Mouse (Mus musculus) regulatory T cell (primary cell): ENCODE data around the gene Grid1.

Experiments used
- in situ Hi-C: fragments of 300-600 bp; cut with MboI, MseI; formaldehyde crosslinking; loops from one replicate; pipeline ENCODE4 v1.15.1; 2025; ENCODE audit warnings: high pct_unique_total_duplicates

The Grid1 gene

DNA sequence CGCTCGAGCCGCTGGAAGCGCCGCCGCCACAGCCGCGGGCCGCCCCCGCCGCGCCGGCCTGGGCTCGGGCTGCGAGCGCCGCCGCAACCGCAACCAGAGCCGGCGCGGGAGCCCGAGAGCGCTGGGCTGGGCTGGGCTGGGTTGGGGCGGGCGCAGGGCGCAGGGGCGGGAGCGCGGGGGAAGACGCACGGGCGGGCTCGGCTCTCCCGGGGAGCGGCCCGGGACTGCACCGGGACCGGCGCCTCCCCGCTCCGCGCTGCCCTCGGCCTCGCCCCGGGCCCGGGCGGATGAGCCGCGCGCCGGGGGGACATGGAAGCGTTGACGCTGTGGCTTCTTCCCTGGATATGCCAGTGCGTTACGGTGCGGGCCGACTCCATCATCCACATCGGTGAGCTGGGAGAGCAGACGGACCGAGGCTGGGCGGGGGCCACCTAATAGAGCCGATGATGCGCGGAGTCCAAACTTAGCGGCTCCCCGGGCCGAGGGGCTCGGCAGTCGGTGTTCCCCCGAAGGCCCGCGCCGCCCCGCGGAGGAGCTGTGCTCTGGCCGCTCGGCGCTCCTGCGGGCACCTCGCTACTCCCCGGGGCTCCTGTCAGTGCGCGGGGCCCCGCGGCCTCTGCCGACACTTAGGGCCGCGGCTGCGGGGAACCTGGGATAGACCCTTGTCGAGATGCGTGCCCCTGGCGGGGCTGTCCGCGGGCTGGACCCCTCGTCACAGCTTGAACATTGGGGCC lies at the start of gene Grid1:
Gene Grid1, plus strand, starts transcription at position 190 of the 734 bp plus-strand sequence.
- in situ Hi-C loops, result no loop called here

- in situ Hi-C loops, result no loop called here
Observed at GRCm38 (mm10) chr14:34770467-34770866, 49.4 kb upstream of the Grid1 start.

- in situ Hi-C loops, result no loop called here
Observed at GRCm38 (mm10) chr14:34771601-34772000, 48.3 kb upstream of the Grid1 start.

GRCm38 (mm10) chr14:34772132-34772531 lies 47.8 kb upstream of the Grid1 start:
- in situ Hi-C loops, result no loop called here

- in situ Hi-C loops, result no loop called here
Observed at GRCm38 (mm10) chr14:34773681-34774080, 46.2 kb upstream of the Grid1 start.

DNA sequence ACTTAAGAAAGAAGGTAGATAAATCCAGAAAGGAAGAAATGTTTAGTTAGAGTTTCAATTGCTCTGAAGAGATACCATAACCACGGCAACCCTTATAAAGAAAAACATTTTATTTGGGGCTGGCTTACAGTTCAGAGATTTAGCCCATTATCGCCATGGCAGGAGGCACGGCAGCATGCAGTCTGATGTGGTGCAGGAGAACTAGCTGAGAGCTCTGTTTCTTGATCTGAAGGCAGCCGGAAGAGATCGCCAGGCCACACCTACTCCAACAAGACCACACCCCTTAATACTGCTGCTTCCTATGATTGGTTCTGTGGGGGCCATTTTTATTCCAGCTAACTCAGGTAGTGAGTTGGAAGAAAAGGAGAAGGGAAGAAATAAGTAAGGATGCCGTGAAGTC lies 45.7 kb upstream of the Grid1 start:
- in situ Hi-C loops, result no loop called here

GRCm38 (mm10) chr14:34776719-34777385 lies 43.1 kb upstream of the Grid1 start:
- in situ Hi-C loops, result loop anchor here (5.0 kb wide), 1 partner anchor 170 kb away; no protein-coding TSS in a partner anchor

DNA sequence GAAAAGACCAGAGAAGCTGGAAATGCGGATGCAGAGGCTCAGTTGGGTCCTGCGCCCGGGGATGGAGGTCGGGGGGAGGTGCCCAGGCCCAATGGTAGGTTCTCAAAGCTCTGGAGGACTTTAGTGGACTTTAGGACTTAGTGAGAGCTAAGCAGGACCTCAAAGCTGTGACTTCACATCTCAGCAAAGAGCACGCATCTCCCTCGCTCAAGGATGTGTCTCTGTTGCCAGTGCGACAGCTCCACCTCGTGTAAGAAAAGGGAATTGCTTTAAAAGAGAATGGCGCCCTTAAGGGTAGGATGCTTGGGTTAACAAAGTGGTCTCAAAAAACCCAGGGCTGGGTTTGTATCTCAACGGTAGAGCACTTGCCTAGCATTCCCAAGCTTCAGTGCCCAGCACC lies 42.1 kb upstream of the Grid1 start:
- in situ Hi-C loops, result loop anchor here (5.0 kb wide), 1 partner anchor 171 kb away; no protein-coding TSS in a partner anchor

DNA sequence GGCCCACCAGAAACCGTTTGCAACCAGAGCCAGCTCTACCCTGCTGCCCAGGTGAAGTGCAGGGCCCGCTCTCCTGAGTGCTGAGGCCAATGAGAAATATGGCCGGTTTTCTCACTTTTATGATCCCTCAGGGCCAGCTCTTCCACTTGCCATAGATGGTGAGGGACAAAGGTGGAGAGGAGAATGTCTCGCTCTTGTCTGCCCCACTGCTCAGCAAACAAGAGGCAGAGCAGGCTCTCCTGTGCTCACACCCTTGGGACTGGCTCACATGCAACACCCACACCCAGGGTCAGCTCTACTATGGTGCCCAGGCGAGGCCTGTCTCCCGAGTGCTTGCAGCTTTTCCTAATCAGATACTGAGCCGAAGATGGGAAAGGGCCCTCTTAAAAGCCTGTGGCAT lies 41.1 kb upstream of the Grid1 start:
- in situ Hi-C loops, result loop anchor here (5.0 kb wide), 1 partner anchor 171 kb away; no protein-coding TSS in a partner anchor

DNA sequence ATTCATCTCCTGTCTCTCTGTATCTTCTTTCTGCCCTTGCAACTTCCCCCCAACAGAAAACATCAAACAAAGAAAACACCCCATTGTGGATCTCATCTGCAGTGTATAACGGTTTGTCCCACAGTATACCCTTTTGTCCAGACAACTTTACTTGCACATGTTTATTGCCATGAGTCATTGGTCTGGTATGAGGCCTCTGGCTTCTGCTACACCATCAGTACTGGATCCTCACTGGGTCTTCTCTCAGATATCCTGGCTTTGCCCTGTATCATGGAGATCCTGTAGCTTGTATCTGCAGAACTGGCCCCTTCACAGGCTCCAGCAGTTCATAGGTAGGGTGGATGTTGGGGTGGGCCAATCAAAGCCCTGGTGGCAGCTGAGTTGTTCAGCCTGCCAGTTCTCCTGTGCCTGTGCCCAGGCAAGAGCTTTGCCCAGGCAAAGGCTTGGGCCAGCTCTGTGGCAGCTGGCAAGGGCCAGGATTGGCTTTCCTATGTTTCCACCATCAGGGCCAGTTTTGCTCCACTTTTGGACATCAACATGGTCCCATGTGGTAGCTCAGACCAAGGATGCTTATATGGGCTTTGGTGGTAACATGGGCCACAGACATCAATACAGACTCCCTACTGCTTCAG lies 26.4 kb upstream of the Grid1 start:
- in situ Hi-C loops, result no loop called here

DNA sequence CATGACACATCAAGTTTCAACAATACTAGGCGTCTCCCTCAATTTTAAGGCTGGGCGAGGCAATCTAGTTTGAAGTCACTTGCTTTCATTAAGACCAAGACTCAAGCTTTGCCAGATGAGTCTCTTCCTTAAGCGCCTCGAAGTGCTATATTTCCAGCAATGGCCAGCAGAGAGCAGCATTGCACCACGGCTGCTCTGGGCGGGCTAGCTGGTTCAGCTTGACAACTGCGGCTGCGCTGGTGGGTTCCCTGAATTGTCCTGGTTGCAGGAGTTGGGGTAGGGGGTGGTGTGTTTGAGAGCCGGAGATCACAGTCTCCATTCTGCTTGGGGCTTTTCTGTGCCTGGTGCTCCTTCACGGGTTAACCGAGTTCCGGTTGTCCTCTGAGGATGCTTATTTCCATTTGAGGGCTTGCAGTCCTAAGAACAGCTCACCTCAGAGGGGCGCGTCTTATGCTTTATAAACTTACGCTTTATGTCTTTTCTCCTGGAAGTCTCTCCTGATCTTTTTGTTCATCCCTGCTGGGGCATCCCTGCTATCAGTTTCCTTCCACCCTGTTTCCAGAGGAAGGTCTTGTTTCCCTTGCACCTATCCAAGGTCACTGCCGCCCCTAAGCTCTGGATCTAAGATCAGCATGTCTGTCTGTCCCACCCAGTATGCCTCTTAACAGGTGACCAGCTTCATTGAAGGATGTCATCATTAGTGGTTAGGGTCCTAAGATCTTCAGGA lies 9.0 kb upstream of the Grid1 start:
- in situ Hi-C loops, result no loop called here

GRCm38 (mm10) chr14:34811490-34811808 lies 8.5 kb upstream of the Grid1 start:
- in situ Hi-C loops, result no loop called here

DNA sequence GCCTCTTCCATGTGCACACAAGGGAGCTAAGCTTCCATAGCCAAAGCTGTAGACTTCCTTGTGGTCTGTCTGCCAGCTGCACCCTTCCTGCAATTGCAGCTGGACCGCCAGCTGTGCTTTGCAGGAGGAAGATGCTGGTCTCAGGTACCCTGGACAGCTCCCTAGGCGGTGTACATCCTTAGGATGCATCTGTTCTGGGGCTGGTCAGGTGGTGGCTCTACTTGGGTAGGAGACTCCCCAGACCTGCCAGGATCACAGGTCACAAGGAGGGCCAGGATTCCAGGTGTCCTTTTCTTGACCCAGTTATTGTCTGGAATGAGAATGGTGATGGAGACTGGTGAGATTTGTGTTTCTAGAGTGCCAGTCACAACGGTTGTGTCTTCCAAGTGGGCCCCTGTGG lies 3.6 kb upstream of the Grid1 start:
- in situ Hi-C loops, result no loop called here

DNA sequence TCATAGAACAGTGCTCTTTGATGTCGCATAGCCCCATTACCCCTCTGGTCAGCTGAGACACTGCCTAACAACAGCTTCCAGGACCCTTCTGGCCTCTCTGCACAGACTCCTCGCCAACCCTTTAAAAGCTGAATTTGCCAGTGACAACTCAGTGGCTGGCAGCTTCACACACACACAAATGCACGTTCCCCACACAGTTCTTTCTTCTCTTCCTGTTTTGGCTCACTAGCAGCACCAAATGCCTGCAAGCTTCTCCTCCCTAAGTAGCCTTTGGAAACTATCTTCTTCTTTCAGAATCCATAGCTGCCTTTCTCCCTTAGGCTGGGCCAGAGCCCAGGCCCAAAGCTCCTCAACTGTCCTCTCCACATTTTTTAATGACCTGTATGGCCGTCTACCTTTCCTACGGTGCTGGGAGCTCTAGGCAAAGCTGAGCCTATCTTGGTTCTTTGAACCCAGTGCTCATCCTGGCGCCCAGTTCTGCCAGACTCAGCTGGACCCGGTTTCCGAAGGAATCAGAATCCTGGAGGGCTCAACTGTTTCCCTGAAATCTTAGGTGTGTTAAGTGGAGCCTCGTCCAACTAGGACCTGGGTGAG lies 1.4 kb upstream of the Grid1 start:
- in situ Hi-C loops, result no loop called here

DNA sequence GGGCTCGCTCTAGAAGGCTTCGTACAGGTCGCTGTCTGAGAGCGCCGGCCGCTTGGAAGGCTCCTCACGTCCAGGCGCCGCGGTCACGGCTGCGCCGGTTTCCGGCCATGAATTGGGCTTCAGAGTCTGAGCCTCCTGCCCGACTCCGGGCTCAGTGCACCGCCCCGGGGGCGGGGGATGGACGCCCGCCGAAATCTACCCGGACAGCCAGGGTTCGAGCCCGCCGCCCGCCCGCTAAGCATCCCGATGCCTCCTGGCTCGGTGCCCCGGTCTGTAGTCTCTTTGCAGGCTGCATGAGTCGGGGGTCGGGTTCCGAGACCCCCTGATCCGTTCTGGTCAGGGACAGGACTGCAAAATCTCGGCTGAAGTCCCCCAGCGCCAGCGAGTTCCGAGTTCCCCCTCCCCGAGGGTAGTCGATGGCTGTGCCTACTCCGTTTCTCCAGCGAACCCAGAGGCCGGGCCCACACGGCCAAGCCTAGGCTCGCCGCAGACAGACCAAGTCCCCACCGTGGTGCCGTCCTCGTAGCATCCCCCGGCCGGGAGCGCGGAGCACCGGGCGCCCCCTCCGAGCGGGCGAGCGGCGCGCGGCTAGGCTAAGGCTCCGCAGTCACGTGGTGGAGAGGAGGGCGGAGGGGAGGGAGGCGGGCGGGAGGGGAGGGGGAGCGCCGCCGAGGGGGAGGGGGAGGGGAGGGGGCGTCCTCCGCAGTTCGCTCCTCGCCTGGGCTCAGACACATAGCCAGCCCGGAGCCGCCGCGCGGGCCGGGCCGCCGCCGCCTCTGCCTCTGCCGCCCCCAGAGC lies 588 bp upstream of the Grid1 start:
- in situ Hi-C loops, result no loop called here

DNA sequence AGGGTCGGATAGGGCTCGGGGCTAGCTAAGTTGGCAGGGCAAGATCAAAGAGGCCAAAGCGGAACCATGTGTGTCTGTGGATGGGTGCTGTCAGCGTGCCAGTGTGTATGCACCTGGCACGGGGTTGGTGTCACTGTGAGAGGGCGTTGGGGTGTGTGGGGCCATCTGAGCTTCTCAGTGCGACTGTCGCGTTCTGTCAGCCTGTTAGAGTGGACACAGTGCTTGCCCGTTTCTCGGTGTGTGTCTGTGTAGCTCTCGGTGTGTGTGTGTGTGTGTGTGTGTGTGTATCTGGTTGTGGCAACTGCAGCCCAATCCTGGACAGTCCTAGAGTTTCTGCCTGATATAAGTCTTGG lies 721 bp downstream of the Grid1 start:
- in situ Hi-C loops, result no loop called here

- in situ Hi-C loops, result no loop called here
Observed at GRCm38 (mm10) chr14:34821131-34821790, 1.4 kb downstream of the Grid1 start.

DNA sequence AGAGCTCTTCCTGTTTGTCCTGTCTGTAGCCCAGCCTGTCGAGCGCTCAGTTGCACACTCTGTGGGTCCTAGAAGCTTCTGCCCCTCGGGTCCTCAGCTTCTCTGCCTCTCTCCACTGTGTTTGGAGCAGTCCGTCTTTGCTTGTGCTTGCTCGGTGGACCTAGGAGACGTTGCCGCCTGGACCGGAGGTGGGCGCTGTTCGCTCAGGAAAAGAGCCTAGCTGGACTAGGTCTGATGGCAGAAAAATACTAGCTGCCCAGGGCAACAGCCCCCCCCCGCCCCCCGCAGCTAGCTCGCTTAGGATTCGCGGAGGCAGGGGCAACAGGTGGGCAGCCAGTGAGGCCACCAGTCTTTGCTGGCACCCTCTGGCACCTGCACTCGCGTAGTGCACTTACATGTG lies 3.2 kb downstream of the Grid1 start:
- in situ Hi-C loops, result no loop called here

- in situ Hi-C loops, result no loop called here
Observed at GRCm38 (mm10) chr14:34824186-34824585, 4.3 kb downstream of the Grid1 start.

DNA sequence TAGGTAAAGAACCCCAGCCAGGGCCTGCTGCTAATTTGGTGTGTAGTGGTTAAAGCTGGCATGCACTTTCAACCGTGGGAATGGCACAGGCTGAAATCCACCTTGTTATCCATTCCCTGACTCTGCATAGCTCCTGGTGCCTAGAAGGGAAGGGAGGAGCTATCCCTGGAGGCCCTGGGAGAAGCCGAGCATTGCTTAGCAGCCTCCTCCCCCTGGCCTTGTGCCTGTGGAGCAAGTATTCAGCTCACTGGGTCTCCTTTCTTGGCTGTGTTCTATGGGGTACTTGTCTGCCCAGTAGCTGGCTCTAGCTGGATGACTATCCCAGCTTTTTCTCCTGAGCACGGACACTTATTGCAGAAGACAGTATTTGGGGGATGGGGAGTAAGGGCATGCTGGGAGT lies 6.0 kb downstream of the Grid1 start:
- in situ Hi-C loops, result no loop called here

GRCm38 (mm10) chr14:34829831-34830230 lies 9.9 kb downstream of the Grid1 start:
- in situ Hi-C loops, result no loop called here
